Mouse (Mus musculus) kidney, postnatal 36 days (tissue): ENCODE measurements around the gene Fbxo6.
A peak's percentile ranks its signal among the peaks of the same experiment; 100 is the strongest.

ENCODE experiments used
- DNase-seq, 2 experiments: peaks; one replicate each; pipeline ENCODE4 v3.0.0; 2021 to 2022; ENCODE audit warnings: mixed read lengths in 2 of 2

Gene Fbxo6

GRCm38 (mm10) chr4:148159544-148160435, 7.8 kb upstream of the Fbxo6 start:
- DNase-seq: peak; percentile 97 to 98

- peak; percentile 14 to 36 for DNase-seq
Observed at GRCm38 (mm10) chr4:148158436-148159348, 6.8 kb upstream of the Fbxo6 start.

- peak; percentile 51 to 82 for DNase-seq
Observed at GRCm38 (mm10) chr4:148154982-148155381, 3.0 kb upstream of the Fbxo6 start.

- no peak for DNase-seq
Observed at GRCm38 (mm10) chr4:148154006-148154405, 2.1 kb upstream of the Fbxo6 start.

GRCm38 (mm10) chr4:148152547-148152946, 607 bp upstream of the Fbxo6 start:
- DNase-seq: no peak

GRCm38 (mm10) chr4:148150953-148151266, 1.0 kb downstream of the Fbxo6 start:
- DNase-seq: no peak

GRCm38 (mm10) chr4:148150242-148150641, 1.7 kb downstream of the Fbxo6 start:
- DNase-seq: no peak

GRCm38 (mm10) chr4:148149540-148149939, 2.4 kb downstream of the Fbxo6 start:
- DNase-seq: peak in 1 of 2 experiments; percentile 38

- DNase-seq: no peak
Observed at GRCm38 (mm10) chr4:148147714-148148113, 4.2 kb downstream of the Fbxo6 start.

- no peak for DNase-seq
Observed at GRCm38 (mm10) chr4:148143721-148144120, 8.2 kb downstream of the Fbxo6 start.

GRCm38 (mm10) chr4:148140098-148141011, 11.6 kb downstream of the Fbxo6 start:
- DNase-seq: peak; percentile 96 to 98

GRCm38 (mm10) chr4:148139767-148140097, 12.2 kb downstream of the Fbxo6 start:
- no peak for DNase-seq

GRCm38 (mm10) chr4:148137503-148137902, 14.4 kb downstream of the Fbxo6 start:
- no peak for DNase-seq

GRCm38 (mm10) chr4:148134988-148135387, 17.0 kb downstream of the Fbxo6 start:
- DNase-seq: no peak

GRCm38 (mm10) chr4:148131497-148132081, 20.4 kb downstream of the Fbxo6 start:
- peak in 1 of 2 experiments; percentile 24 for DNase-seq

GRCm38 (mm10) chr4:148130561-148131413, 21.2 kb downstream of the Fbxo6 start, which contains the start of gene Draxin:
Gene Draxin, minus strand, starts transcription at chr4:148130698.
- peak; percentile 44 to 64 for DNase-seq

- DNase-seq: peak in 1 of 2 experiments; percentile 17
Observed at GRCm38 (mm10) chr4:148130133-148130532, 21.8 kb downstream of the Fbxo6 start, which contains the start of gene Mad2l2. Gene Mad2l2, plus strand, starts transcription at chr4:148130384.

GRCm38 (mm10) chr4:148128672-148129071, 23.3 kb downstream of the Fbxo6 start:
- DNase-seq: no peak

- DNase-seq: no peak
Observed at GRCm38 (mm10) chr4:148128241-148128640, 23.7 kb downstream of the Fbxo6 start.

- DNase-seq: no peak
Observed at GRCm38 (mm10) chr4:148122694-148123066, 29.3 kb downstream of the Fbxo6 start.
